Mouse (Mus musculus): Measurements from ENCODE around the gene Batf2.

GRCm38 (mm10) chr19:6178775-6179174, 38.0 kb downstream of the Batf2 start:
- TF ChIP-seq CTCF (IDR thresholded peaks at IDR 0.05; ENCODE audit: control insufficient read depth, insufficient read depth, insufficient read length) (no peak), MAX (IDR thresholded peaks at IDR 0.05) (no peak), CEBPB (IDR thresholded peaks at IDR 0.05; ENCODE audit: low read depth) (no peak)

Measured in C2C12 (cell line).